Mouse (Mus musculus): ENCODE data around the gene Pls3. TPM values are rescaled to one million over a fixed set of nuclear protein-coding genes. Genes with fewer than 3 reads are reported as not detected.
A peak's percentile ranks its signal among the peaks of the same experiment; 100 is the strongest.
"Not testable (repeated sequence)": the region's sequence is repeated elsewhere in the genome, so short reads cannot be mapped to it uniquely, and the experiment has no call there.

Gene Pls3
- total RNA-seq, 1 experiment = 29.3 TPM

DNA sequence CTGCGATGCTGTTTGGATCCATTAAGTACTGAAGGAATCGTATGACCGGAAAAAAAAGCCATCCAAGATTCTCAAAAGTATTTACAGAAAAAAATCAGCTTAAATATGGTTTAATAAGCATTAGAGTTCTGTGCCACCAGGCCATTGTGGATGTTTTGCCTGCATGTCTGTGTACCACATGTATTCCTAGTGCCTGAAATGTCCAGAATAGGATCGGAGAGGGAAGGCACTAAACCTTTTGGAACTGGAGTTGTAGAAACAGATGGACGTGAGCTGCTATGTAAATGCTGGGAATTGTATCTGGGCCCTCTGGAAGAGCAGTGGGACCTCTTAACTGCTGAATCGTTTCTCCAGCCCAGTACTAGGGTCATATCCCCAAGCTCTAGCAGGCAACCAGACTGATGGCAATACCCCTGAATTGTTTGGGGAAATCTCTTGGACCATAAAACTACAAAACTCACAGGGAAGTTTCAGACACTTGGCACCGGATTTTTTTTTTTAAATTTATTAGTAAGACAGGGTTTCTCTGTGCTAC lies 110.1 kb downstream of the Pls3 start:
- H3K4me1 ChIP-seq (ENCODE audit: control insufficient read depth in 2 of 2, insufficient read depth in 2 of 2, low read length in 2 of 2, poor library complexity in 1 of 2) = no peaks in the 10 kb centered on the region
- H3K27ac ChIP-seq (ENCODE audit: insufficient read depth, low read depth, low read length, poor library complexity, severe bottlenecking) = no peak overlapping the region; the same call in 1 of the 2 replicates
- peak overlapping the region; percentile 78 for H3K9ac ChIP-seq (ENCODE audit: insufficient read depth, low read depth, low read length, poor library complexity, severe bottlenecking)
- TF ChIP-seq HCFC1 (IDR thresholded peaks at IDR 0.05; ENCODE audit: borderline replicate concordance, insufficient read depth, low read length) = no peak
- TF ChIP-seq ZC3H11A (IDR thresholded peaks at IDR 0.05; ENCODE audit: borderline replicate concordance, low read depth, low read length) = no peak
- TF ChIP-seq MAFK (IDR thresholded peaks at IDR 0.05; ENCODE audit: insufficient read depth, low read depth, low read length) = no peak
- DNase-seq (ENCODE audit: low read depth, low spot score) = no peak
- H3K4me3 ChIP-seq (ENCODE audit: insufficient read depth in 1 of 2, low read depth in 1 of 2, low read length in 2 of 2, poor library complexity in 1 of 2, severe bottlenecking in 1 of 2) = peak overlapping the region; percentile 82
- H3K9me3 ChIP-seq (ENCODE audit: control insufficient read depth, insufficient read depth, low read depth, low read length) = no peaks in the 10 kb centered on the region
- no peaks in the 10 kb centered on the region for H3K36me3 ChIP-seq (ENCODE audit: control insufficient read depth, insufficient read depth, low read length, poor library complexity, severe bottlenecking)
- in situ Hi-C loops (cut with MboI; ENCODE audit: low sequenced_read_pairs in 2 of 2, unreplicated experiment in 2 of 2) = no loop called here

DNA sequence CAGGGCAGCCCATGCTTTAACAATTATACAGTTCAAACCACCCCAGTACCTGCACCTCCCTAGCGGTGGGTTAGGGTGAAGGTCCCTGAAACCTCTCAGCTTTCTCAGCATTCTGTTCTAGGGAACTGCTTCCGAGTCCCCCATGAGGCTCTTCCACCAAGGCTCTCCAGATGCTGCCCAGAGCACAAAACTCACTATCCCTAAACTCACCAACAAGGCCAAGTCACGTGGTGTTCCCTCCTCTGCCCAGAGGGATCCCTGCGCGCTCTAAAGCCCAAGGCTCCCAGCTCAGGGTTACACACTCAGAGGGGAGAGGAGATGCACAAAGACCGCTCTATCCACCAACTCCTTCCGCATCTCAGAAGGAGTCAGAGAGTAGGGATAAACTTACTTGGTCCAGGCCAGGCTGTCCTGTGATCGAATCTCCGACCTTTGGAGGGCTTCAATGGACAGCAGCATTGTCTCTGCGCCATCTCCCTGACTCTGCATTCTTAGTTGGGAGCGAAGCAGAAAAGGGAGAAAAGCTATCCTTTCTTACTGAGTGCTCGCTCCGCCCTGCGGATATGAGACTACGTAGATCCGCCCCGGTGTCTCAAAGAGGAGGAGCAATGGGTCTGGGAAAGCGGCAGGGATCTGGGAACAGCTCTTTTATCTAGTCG lies 110.7 kb downstream of the Pls3 start:
- H3K36me3 ChIP-seq (ENCODE audit: control insufficient read depth, insufficient read depth, low read length, poor library complexity, severe bottlenecking) = no peaks in the 10 kb centered on the region; the same call in 1 of the 2 replicates

DNA sequence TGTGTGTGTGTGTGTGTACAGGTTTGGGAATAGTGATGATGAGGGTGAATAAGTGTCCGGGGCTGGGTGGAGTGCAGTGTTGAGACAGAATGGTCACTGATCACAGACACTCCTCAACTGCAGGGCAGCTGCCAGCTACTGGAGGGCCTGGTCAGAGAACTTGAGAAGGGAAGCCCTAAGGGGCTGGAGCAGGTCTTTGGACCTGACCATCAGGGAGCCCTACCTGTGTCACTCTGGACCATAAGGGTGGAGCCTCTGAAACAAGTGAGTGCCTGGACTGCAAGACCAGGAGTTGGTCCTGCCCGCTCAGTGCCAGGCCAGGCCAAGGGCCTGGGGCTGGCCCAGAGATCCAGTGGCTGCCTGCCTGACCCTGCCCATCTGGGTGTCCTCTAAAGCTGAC lies 115.5 kb downstream of the Pls3 start:
- DNase-seq (ENCODE audit: low read depth, low spot score); in situ Hi-C loops (cut with MboI; ENCODE audit: low sequenced_read_pairs in 2 of 2, unreplicated experiment in 2 of 2); H3K27ac ChIP-seq (ENCODE audit: insufficient read depth, low read depth, low read length, poor library complexity, severe bottlenecking); H3K4me3 ChIP-seq (ENCODE audit: insufficient read depth in 1 of 2, low read depth in 1 of 2, low read length in 2 of 2, poor library complexity in 1 of 2, severe bottlenecking in 1 of 2); H3K9ac ChIP-seq (ENCODE audit: insufficient read depth, low read depth, low read length, poor library complexity, severe bottlenecking); H3K4me1 ChIP-seq (ENCODE audit: control insufficient read depth in 2 of 2, insufficient read depth in 2 of 2, low read length in 2 of 2, poor library complexity in 1 of 2); H3K36me3 ChIP-seq (ENCODE audit: control insufficient read depth, insufficient read depth, low read length, poor library complexity, severe bottlenecking); H3K9me3 ChIP-seq (ENCODE audit: control insufficient read depth, insufficient read depth, low read depth, low read length): not testable (repeated sequence)

More for the DNA sequence above, 110.7 kb downstream of the Pls3 start:
- DNase-seq (ENCODE audit: low read depth, low spot score) = peak; percentile 54
- Histone ChIP-seq H3K9me3 (ENCODE audit: control insufficient read depth, insufficient read depth, low read depth, low read length) (no peaks in the 10 kb centered on the region), H3K4me1 (ENCODE audit: control insufficient read depth in 2 of 2, insufficient read depth in 2 of 2, low read length in 2 of 2, poor library complexity in 1 of 2) (no peaks in the 10 kb centered on the region), H3K9ac (ENCODE audit: insufficient read depth, low read depth, low read length, poor library complexity, severe bottlenecking) (peak overlapping the region; percentile 89), H3K27ac (ENCODE audit: insufficient read depth, low read depth, low read length, poor library complexity, severe bottlenecking) (peak overlapping the region; percentile 95), H3K4me3 (ENCODE audit: insufficient read depth in 1 of 2, low read depth in 1 of 2, low read length in 2 of 2, poor library complexity in 1 of 2, severe bottlenecking in 1 of 2) (peak overlapping the region; percentile 82)
- TF ChIP-seq ZC3H11A (IDR thresholded peaks at IDR 0.05; ENCODE audit: borderline replicate concordance, low read depth, low read length) (no peak), ZNF384 (IDR thresholded peaks at IDR 0.05; ENCODE audit: low read depth, low read length) (no peak), MAFK (IDR thresholded peaks at IDR 0.05; ENCODE audit: insufficient read depth, low read depth, low read length) (no peak), CHD2 (IDR thresholded peaks at IDR 0.05; ENCODE audit: low read depth, low read length) (no peak), HCFC1 (IDR thresholded peaks at IDR 0.05; ENCODE audit: borderline replicate concordance, insufficient read depth, low read length) (no peak)
- in situ Hi-C loops (cut with MboI; ENCODE audit: low sequenced_read_pairs in 2 of 2, unreplicated experiment in 2 of 2) = no loop called here

DNA sequence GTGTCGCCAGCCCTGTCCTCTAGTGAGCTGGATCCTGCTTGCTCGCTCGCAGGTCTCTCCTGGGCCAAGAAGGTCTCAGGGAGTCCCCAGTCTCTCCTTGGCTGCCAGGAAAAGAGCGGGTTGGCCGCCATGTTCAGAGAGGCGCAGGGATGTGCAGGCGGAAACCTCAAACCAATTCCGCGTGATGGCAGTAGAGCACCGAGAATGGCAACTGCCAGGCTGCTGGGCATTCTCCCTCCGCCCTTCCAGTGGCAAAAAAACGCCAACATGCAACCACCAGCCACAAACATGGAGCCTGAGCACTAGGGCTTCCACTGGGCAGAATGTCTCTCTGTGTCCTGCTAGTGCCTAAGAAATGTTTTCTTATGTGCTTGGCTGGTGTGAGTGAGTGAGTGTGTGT lies 115.9 kb downstream of the Pls3 start:
- in situ Hi-C loops (cut with MboI; ENCODE audit: low sequenced_read_pairs in 2 of 2, unreplicated experiment in 2 of 2) = not testable (repeated sequence)
- Histone ChIP-seq H3K27ac (ENCODE audit: insufficient read depth, low read depth, low read length, poor library complexity, severe bottlenecking) (peak overlapping the region; percentile 85), H3K9ac (ENCODE audit: insufficient read depth, low read depth, low read length, poor library complexity, severe bottlenecking) (peak overlapping the region; percentile 74)

DNA sequence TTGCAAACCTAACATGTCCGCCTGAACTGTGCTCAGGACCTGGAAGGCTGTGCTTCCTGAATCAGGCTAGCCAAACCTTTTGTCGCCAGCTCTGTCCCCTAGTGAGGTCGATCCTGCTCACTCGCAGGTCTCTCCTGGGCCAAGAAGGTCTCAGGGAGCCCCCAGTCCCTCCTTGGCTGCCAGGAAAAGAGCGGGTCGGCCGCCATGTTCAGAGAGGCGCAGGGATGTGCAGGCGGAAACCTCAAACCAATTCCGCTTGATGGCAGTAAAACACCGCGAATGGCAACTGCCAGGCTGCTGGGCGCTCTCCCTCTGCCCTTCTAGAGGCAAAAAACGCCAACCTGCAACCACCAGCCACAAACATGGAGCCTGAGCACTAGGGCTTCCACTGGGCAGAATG lies 117.0 kb downstream of the Pls3 start:
- H3K36me3 ChIP-seq (ENCODE audit: control insufficient read depth, insufficient read depth, low read length, poor library complexity, severe bottlenecking); H3K4me1 ChIP-seq (ENCODE audit: control insufficient read depth in 2 of 2, insufficient read depth in 2 of 2, low read length in 2 of 2, poor library complexity in 1 of 2); H3K27ac ChIP-seq (ENCODE audit: insufficient read depth, low read depth, low read length, poor library complexity, severe bottlenecking); in situ Hi-C loops (cut with MboI; ENCODE audit: low sequenced_read_pairs in 2 of 2, unreplicated experiment in 2 of 2); H3K9me3 ChIP-seq (ENCODE audit: control insufficient read depth, insufficient read depth, low read depth, low read length); DNase-seq (ENCODE audit: low read depth, low spot score); H3K4me3 ChIP-seq (ENCODE audit: insufficient read depth in 1 of 2, low read depth in 1 of 2, low read length in 2 of 2, poor library complexity in 1 of 2, severe bottlenecking in 1 of 2): not testable (repeated sequence)
- peak overlapping the region; percentile 25; the same call in 1 of the 2 replicates for H3K9ac ChIP-seq (ENCODE audit: insufficient read depth, low read depth, low read length, poor library complexity, severe bottlenecking)
- TF ChIP-seq ZNF384 (IDR thresholded peaks at IDR 0.05; ENCODE audit: low read depth, low read length) = peak; percentile 91

More for the DNA sequence above, 115.9 kb downstream of the Pls3 start:
- H3K4me3 ChIP-seq (ENCODE audit: insufficient read depth in 1 of 2, low read depth in 1 of 2, low read length in 2 of 2, poor library complexity in 1 of 2, severe bottlenecking in 1 of 2); H3K4me1 ChIP-seq (ENCODE audit: control insufficient read depth in 2 of 2, insufficient read depth in 2 of 2, low read length in 2 of 2, poor library complexity in 1 of 2); H3K9me3 ChIP-seq (ENCODE audit: control insufficient read depth, insufficient read depth, low read depth, low read length); DNase-seq (ENCODE audit: low read depth, low spot score); H3K36me3 ChIP-seq (ENCODE audit: control insufficient read depth, insufficient read depth, low read length, poor library complexity, severe bottlenecking): not testable (repeated sequence)
- peak; percentile 96 for TF ChIP-seq ZNF384 (IDR thresholded peaks at IDR 0.05; ENCODE audit: low read depth, low read length)

DNA sequence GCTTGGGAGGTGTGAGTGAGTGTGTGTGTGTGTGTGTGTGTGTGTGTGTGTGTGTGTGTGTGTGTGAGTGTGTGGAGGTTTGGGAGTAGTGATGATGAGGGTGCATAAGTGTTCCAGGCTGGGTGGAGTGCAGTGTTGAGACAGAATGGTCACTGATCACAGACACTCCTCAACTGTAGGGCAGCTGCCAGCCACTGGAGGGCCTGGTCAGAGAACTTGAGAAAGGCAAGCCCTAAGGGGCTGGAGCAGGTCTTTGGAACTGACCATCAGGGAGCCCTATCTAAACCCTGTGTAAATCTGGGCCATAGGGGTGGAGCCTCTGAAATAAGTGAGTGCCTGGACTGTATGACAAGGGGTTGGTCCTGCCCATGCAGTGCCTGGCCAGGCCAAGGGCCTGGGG lies 120.5 kb downstream of the Pls3 start:
- H3K36me3 ChIP-seq (ENCODE audit: control insufficient read depth, insufficient read depth, low read length, poor library complexity, severe bottlenecking); H3K4me3 ChIP-seq (ENCODE audit: insufficient read depth in 1 of 2, low read depth in 1 of 2, low read length in 2 of 2, poor library complexity in 1 of 2, severe bottlenecking in 1 of 2); H3K9me3 ChIP-seq (ENCODE audit: control insufficient read depth, insufficient read depth, low read depth, low read length); in situ Hi-C loops (cut with MboI; ENCODE audit: low sequenced_read_pairs in 2 of 2, unreplicated experiment in 2 of 2); H3K9ac ChIP-seq (ENCODE audit: insufficient read depth, low read depth, low read length, poor library complexity, severe bottlenecking); H3K27ac ChIP-seq (ENCODE audit: insufficient read depth, low read depth, low read length, poor library complexity, severe bottlenecking); DNase-seq (ENCODE audit: low read depth, low spot score); H3K4me1 ChIP-seq (ENCODE audit: control insufficient read depth in 2 of 2, insufficient read depth in 2 of 2, low read length in 2 of 2, poor library complexity in 1 of 2): not testable (repeated sequence)
